Mouse (Mus musculus): ENCODE data around the gene Slc6a11.

DNA sequence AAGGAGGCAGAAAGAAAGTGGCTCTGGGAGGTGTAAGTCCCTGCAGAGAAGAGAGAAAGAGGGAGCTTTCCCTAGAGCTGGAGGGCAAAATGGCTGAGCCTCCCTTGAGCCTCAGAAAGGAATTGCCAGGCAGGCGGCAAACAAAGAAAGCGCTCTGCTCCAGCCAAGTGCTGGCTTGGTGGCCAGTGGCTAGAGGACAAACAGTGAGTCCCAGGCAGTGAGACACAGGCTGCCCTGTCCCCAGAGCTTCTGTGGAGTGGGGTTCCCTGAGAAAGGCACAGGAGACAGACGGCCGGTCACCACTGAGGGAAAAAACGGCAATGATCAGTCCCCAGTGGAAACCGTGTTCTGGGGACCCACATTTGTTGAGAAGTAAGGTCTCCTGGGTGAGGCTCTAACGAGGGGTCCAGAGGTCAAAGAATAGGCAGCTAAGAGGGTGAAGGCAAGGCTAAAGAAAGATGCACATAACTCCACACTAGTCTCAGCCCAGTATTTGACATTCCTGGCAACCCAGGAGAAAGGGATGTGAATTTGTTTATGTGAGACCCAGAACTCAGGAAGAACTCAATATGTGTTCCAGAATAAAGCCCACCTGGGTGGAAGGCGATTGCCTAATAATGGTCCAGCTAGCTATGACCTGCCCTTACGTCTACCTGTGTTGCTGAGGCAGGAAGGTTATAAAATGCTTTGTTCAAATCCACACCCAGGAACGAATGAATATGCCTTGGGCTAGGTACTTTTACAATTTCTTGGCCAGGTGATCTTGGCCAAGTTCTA is 153.1 kb downstream of the Slc6a11 start:
- no peak for TF ChIP-seq CTCF (IDR thresholded peaks at IDR 0.05)
- TF ChIP-seq EP300 (IDR thresholded peaks at IDR 0.05), result no peak

Data from lung, postnatal 0 days (tissue).